Mouse (Mus musculus): ENCODE data around the gene Rint1. TPM values are rescaled to one million over a fixed set of nuclear protein-coding genes. Genes with fewer than 3 reads are reported as not detected.
A peak's percentile ranks its signal among the peaks of the same experiment; 100 is the strongest.

Rint1 gene
- total and polyA plus RNA-seq, 3 experiments = 42.5 to 419 (median 48.8) TPM

GRCm38 (mm10) chr5:23858643-23859042 is 71.1 kb downstream of the Rint1 start:
- DNase-seq (ENCODE audit: low read depth, low spot score) = peak; percentile 49
- no peak overlapping the region for H3K27ac ChIP-seq (ENCODE audit: control insufficient read depth, low read depth, low read length)
- H3K79me2 ChIP-seq (ENCODE audit: control insufficient read depth, insufficient read depth, low read length, poor library complexity) = no peaks in the 10 kb centered on the region
- TF ChIP-seq TBP (IDR thresholded peaks at IDR 0.05; ENCODE audit: low read depth, low read length) (no peak), MXI1 (IDR thresholded peaks at IDR 0.05; ENCODE audit: low read depth, low read length) (no peak), ZMIZ1 (IDR thresholded peaks at IDR 0.05; ENCODE audit: low read depth, low read length) (no peak), CTCF (IDR thresholded peaks at IDR 0.05 in 2 of 3, conservative IDR thresholded peaks at IDR 0.05 in 1 of 3; ENCODE audit: control insufficient read depth in 1 of 3, insufficient read depth in 1 of 3, low read depth in 2 of 3, low read length in 3 of 3, poor library complexity in 1 of 3, severe bottlenecking in 1 of 3) (peak; percentile 39 to 68 (median 57)), NRF1 (IDR thresholded peaks at IDR 0.05; ENCODE audit: insufficient read depth, low read depth, low read length, poor library complexity, severe bottlenecking) (no peak), POLR2AphosphoS5 (IDR thresholded peaks at IDR 0.05; ENCODE audit: borderline replicate concordance, low read depth, low read length) (no peak), ZC3H11A (IDR thresholded peaks at IDR 0.05; ENCODE audit: low read depth, low read length) (no peak), ETS1 (IDR thresholded peaks at IDR 0.05; ENCODE audit: low read depth, low read length) (no peak), CHD2 (IDR thresholded peaks at IDR 0.05; ENCODE audit: low read length) (no peak), ELF1 (IDR thresholded peaks at IDR 0.05; ENCODE audit: low read depth, low read length) (no peak), JUND (IDR thresholded peaks at IDR 0.05; ENCODE audit: low read depth, low read length) (no peak), SMC3 (IDR thresholded peaks at IDR 0.05; ENCODE audit: low read depth, low read length) (peak; percentile 76), MYB (IDR thresholded peaks at IDR 0.05; ENCODE audit: low read depth, low read length) (no peak), UBTF (IDR thresholded peaks at IDR 0.05; ENCODE audit: borderline replicate concordance, insufficient read depth, low read depth, low read length) (no peak), HCFC1 (IDR thresholded peaks at IDR 0.05; ENCODE audit: low read depth, low read length) (no peak), USF1 (IDR thresholded peaks at IDR 0.05; ENCODE audit: low read depth, low read length) (no peak), NELFE (IDR thresholded peaks at IDR 0.05; ENCODE audit: low read depth, low read length) (no peak), RAD21 (IDR thresholded peaks at IDR 0.05; ENCODE audit: low read depth, low read length) (peak; percentile 51)
- H3K36me3 ChIP-seq (ENCODE audit: control insufficient read depth in 1 of 2, insufficient read depth in 2 of 2, low read length in 2 of 2) = peaks cover 0 to 6% of the 10 kb centered on the region in 2 experiments; a peak in 2 of 4 replicates
- H3K4me3 ChIP-seq (ENCODE audit: control insufficient read depth in 1 of 2, insufficient read depth in 1 of 2, low read depth in 2 of 2, low read length in 2 of 2) = no peak overlapping the region
- H3K9me3 ChIP-seq (replicated peaks; ENCODE audit: insufficient read depth, low read length) = no peaks in the 10 kb centered on the region
- H3K27me3 ChIP-seq (ENCODE audit: control insufficient read depth in 1 of 2, insufficient read depth in 2 of 2, low read length in 2 of 2) = no peaks in the 10 kb centered on the region
- H3K9ac ChIP-seq (ENCODE audit: control insufficient read depth, low read depth, low read length, poor library complexity, severe bottlenecking) = no peak overlapping the region
- no peaks in the 10 kb centered on the region for H3K4me1 ChIP-seq (ENCODE audit: control insufficient read depth in 1 of 2, insufficient read depth in 2 of 2, low read length in 2 of 2)

DNA sequence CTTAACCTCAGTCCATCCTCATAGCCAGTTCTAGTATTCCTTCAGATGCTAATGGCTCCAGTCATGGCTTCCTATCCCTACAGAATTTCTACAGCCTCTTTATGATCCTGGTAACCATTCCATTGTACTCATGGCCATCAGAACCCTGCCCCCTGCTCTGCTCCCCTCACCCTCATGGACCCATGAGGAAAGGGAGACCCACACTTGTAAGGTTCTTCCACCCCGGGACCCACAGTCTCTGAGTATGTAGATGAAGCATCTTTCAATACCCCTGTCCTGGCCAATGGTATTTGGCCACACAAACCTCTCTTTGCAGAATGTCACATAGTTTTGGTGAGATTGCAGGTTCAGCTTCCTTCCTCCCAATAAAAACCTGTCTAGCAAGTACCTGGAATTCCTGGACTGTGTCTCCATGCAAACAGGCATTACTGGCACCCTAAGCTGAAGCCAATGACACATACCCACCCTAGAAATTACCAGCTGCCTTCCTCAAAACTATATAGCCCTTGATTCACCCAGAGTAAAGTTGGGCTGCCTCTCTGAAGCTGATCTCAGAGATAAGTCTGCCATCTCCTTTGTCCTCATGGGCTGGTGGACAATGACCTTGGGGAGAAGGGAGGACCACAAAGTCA is 71.7 kb downstream of the Rint1 start:
- Histone ChIP-seq H3K4me3 (ENCODE audit: control insufficient read depth in 1 of 2, insufficient read depth in 1 of 2, low read depth in 2 of 2, low read length in 2 of 2) (no peak overlapping the region), H3K9ac (ENCODE audit: control insufficient read depth, low read depth, low read length, poor library complexity, severe bottlenecking) (no peak overlapping the region), H3K4me1 (ENCODE audit: control insufficient read depth in 1 of 2, insufficient read depth in 2 of 2, low read length in 2 of 2) (no peaks in the 10 kb centered on the region), H3K9me3 (replicated peaks; ENCODE audit: insufficient read depth, low read length) (no peaks in the 10 kb centered on the region), H3K27ac (ENCODE audit: control insufficient read depth, low read depth, low read length) (no peak overlapping the region), H3K79me2 (ENCODE audit: control insufficient read depth, insufficient read depth, low read length, poor library complexity) (no peaks in the 10 kb centered on the region), H3K36me3 (ENCODE audit: control insufficient read depth in 1 of 2, insufficient read depth in 2 of 2, low read length in 2 of 2) (peaks cover 0 to 5% of the 10 kb centered on the region in 2 experiments; a peak in 2 of 4 replicates), H3K27me3 (ENCODE audit: control insufficient read depth in 1 of 2, insufficient read depth in 2 of 2, low read length in 2 of 2) (no peaks in the 10 kb centered on the region)
- TF ChIP-seq RAD21 (IDR thresholded peaks at IDR 0.05; ENCODE audit: low read depth, low read length) (no peak), ZMIZ1 (IDR thresholded peaks at IDR 0.05; ENCODE audit: low read depth, low read length) (0 out of 2 replicates have a peak, but pooled peaks have one; percentile 35), MXI1 (IDR thresholded peaks at IDR 0.05; ENCODE audit: low read depth, low read length) (no peak), SIN3A (IDR thresholded peaks at IDR 0.05; ENCODE audit: low read length) (0 out of 2 replicates have a peak, but pooled peaks have one; percentile 13), KAT2A (conservative IDR thresholded peaks at IDR 0.05; ENCODE audit: low read depth, low read length) (no peak), MYB (IDR thresholded peaks at IDR 0.05; ENCODE audit: low read depth, low read length) (no peak), GABPA (IDR thresholded peaks at IDR 0.05; ENCODE audit: low read depth, low read length) (no peak), TCF12 (IDR thresholded peaks at IDR 0.05; ENCODE audit: low read depth, low read length) (no peak), MAFK (IDR thresholded peaks at IDR 0.05; ENCODE audit: borderline replicate concordance, low read depth, low read length) (no peak)
- peak; percentile 8 for DNase-seq (ENCODE audit: low read depth, low spot score)
